Mouse (Mus musculus) cortical plate, adult 2 months (tissue): ENCODE data around the gene Mllt10.

Experiments
- CTCF ChIP-seq: fragments of 200-500 bp; IDR thresholded peaks from 2 replicates; pipeline ENCODE4 v1.5.1; 2011; ENCODE audit warnings: mild to moderate bottlenecking, control low read depth, low read length; ENCODE audit not compliant: insufficient read depth; ENCODE audit errors: extremely low read depth
- POLR2A ChIP-seq: fragments of 200-500 bp; IDR thresholded peaks from 2 replicates; pipeline ENCODE4 v1.6.1; 2011; ENCODE audit warnings: mild to moderate bottlenecking, low read length, control low read depth; ENCODE audit not compliant: insufficient read depth; ENCODE audit errors: extremely low read depth

DNA sequence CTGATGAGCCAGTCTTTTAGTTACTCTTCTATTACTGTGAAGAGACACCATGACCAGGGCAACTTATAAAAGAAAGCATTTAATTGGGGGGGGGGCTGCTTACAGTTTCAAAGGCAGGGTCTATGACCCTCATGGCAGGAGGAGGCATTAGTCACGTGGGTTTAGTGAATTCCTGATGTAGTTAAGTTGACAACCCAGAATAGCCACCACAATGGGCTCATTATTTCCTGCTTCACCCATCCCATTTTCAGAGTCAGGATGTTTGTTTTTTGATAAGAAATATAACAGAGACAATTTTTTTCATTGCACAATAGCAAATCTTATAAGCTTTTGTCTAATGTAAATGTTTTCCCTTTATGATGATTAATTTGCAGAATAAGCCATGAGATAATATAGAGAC, 120.2 kb downstream of the Mllt10 start:
- TF ChIP-seq CTCF (no peak), POLR2A (no peak)
